Mouse (Mus musculus) bone marrow, adult 2 months (tissue): ENCODE measurements around the gene Serpine2. TPM values are rescaled to one million over a fixed set of nuclear protein-coding genes. Genes with fewer than 3 reads are reported as not detected.

Experiments
- H3K27ac ChIP-seq: fragments of 200-500 bp; 2 replicates; pipeline ENCODE4 v1.5.1; 2012; ENCODE audit warnings: low read depth, mild to moderate bottlenecking, control low read depth, inconsistent platforms, low read length; ENCODE audit not compliant: control insufficient read depth, poor library complexity, insufficient read depth
- H3K4me1 ChIP-seq: fragments of 200-500 bp; 2 replicates; pipeline ENCODE4 v1.6.1; 2011; ENCODE audit warnings: low read length; ENCODE audit not compliant: control insufficient read depth, insufficient read depth
- H3K4me3 ChIP-seq: fragments of 200-500 bp; replicated peaks from 2 replicates; pipeline ENCODE3; 2011; ENCODE audit warnings: mild to moderate bottlenecking, low read depth, low read length, control low read depth; ENCODE audit not compliant: control insufficient read depth
- CTCF ChIP-seq: fragments of 200-500 bp; IDR thresholded peaks from 2 replicates; pipeline ENCODE4 v1.5.1; 2011; ENCODE audit warnings: low read length, control low read depth; ENCODE audit not compliant: control insufficient read depth, insufficient read depth
- POLR2A ChIP-seq: fragments of 200-500 bp; IDR thresholded peaks from 2 replicates; pipeline ENCODE4 v1.6.1; 2011; ENCODE audit warnings: low read depth, mild to moderate bottlenecking, control low read depth, low read length, borderline replicate concordance; ENCODE audit not compliant: control insufficient read depth
- WGBS: fragments of 180-500 bp; shearing (Covaris S2); methylation state at CpG from one replicate; pipeline ENCODE4 v1.1.7; 2018; 5-methylcytosine and 5-hydroxymethylcytosine counted together
- polyA plus RNA-seq: library from polyadenylated mRNA; stranded (reverse); fragments of >200 nt; gene quantifications from 2 replicates; pipeline ENCODE4 v1.2.4, GENCODE M21; 2011; ENCODE audit warnings: low replicate concordance; ENCODE audit not compliant: missing spikeins, insufficient read depth, insufficient read length

Serpine2 gene
- polyA plus RNA-seq, 1 experiment: 86.2 TPM

- Histone ChIP-seq H3K27ac (no peak overlapping the region), H3K4me3 (no peak overlapping the region), H3K4me1 (peaks cover under 1% of the 10 kb centered on the region; the same call in 1 of the 2 replicates)
- TF ChIP-seq CTCF (no peak), POLR2A (no peak)
- 75% methylated on average over 4 of the region's 4 CpGs for WGBS
These were observed 114.9 kb downstream of the Serpine2 start for GRCm38 (mm10) chr1:79746056-79746455.

Other genes starting within 250 kb of the Serpine2 start
- 1.6 TPM in 2 replicates for gene Ap1s3, start 189.2 kb downstream of the Serpine2 start, polyA plus RNA-seq
- 10.1 and 17.1 TPM in 2 replicates for gene Mrpl44, start 85.2 kb downstream of the Serpine2 start, polyA plus RNA-seq
- gene Wdfy1, start 85.0 kb downstream of the Serpine2 start, polyA plus RNA-seq: 13.1 and 22.5 TPM in 2 replicates